Mouse (Mus musculus) mouse trophoblast stem cell (cell line): Measurements from ENCODE around the gene Dpy19l2.
"Not testable (repeated sequence)": the region's sequence is repeated elsewhere in the genome, so short reads cannot be mapped to it uniquely, and the experiment has no call there.

Source experiments
- in situ Hi-C, 2 experiments: fragments of 300-500 bp; cut with MseI, MboI; formaldehyde crosslinking; loops; 2 replicates in 1 of 2; 3 replicates in 1 of 2; pipeline ENCODE4 v1.15.1; 2025

The Dpy19l2 gene

DNA sequence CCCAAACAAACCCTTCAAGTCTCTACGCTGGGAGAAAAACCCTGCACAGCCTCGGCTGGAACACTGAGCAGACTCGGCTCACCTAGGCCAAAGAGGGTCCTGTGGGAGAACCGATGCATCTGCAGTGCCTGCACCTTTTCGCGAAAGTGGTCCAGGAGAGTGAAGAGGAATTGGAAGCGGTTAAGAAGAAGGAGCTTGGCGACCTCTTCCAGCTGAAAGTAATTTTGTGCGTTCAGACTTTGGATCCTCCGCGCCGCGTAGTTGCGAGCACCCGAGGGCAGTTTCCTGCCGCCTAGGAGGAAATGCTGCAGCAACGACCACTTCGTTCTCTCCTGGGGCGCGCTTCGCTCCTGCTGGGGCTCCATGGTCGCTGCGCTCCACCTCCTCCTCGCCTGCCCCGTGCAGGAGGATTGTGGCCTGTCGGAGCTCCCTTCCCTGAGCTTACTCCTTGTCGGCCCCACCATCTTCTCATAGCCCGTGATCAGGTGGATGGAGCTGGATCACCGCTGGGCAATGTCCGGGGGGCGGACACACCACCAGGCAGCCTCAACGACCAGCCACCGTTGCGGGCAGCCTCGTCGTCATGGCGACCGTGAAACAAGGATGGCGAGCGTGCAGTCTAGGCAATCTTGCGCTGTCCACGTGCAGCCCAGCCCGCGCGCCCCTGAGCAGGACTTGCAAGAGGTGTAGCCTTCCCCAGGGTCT is at the start of gene Dpy19l2:
Gene Dpy19l2, minus strand, starts transcription at position 594 of the 705 bp plus-strand sequence.
- in situ Hi-C loops: no loop called here

DNA sequence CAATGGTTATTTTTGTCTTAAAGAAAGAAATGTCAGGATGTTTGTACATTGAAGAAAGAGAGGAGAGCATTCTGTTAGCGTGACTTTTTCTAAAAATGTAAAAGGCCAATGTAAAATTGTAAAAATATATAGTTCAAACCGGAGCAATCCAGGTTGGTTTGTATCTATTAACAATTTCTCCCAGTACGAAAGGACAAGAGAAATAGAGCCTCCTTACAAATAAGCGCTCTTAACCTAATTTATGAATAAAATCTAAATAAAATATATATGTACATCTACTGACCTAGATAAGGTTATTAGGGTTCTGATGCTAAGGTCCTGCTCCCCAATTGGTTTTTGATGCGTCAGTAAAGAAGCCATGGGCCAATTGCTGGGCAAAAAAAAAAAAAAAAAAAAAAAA is 48.9 kb upstream of the Dpy19l2 start:
- in situ Hi-C loops: no loop called here

DNA sequence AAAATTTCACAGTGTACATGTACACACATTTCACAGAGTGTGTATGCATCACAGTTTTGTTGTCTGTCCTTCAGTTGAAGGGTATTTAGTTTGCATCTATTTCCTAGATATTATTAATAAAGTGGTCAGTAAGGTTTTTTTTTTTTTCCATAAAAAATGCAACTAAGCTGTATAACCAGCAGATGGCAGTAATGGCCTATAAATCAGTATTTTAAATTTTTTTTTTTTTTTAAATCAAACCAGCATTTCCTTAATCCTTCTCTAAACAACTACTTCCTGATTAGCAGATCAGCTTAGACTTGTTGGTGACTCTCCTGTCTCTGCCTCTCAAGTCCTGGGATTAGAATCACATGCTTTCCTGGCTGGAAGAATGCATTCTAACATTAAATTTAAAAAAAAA is 5.2 kb upstream of the Dpy19l2 start:
- in situ Hi-C loops: no loop called here

DNA sequence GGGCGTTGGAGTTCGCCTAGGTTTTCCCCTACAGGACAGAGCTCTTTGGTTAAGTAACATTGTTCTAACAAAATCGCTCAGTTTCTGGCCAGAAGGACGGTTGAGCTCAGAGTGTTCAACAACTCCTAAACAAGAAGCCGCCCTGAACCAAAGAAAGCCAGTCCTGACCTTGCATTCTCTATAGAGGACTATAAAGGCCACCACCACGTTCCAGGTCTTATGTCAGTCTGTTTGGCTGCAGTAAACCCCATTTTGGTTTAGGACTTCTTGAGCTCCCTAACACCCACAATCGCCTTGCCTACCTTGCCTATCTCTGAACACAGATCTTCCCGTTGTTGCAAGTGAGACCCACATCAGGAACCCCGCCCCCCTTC is 299 bp upstream of the Dpy19l2 start:
- in situ Hi-C loops: no loop called here

DNA sequence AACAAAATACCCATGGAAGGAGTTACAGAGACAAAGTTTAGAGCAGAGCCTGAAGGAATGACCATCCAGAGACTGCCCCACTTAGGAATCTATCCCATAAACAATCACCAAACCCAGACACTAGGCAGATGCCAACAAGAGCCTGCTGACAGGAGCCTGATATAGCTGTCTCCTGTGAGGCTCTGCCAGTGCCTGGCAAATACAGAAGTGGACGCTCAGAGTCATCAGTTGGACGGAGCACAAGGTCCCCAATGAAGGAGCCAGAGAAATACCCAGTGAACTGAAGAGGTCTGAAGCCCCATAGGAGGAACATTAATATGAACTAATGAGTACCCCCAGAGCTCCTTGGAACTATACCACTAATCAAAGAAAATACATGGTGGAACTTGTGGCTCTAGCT is 58.8 kb downstream of the Dpy19l2 start:
- in situ Hi-C loops: not testable (repeated sequence)

DNA sequence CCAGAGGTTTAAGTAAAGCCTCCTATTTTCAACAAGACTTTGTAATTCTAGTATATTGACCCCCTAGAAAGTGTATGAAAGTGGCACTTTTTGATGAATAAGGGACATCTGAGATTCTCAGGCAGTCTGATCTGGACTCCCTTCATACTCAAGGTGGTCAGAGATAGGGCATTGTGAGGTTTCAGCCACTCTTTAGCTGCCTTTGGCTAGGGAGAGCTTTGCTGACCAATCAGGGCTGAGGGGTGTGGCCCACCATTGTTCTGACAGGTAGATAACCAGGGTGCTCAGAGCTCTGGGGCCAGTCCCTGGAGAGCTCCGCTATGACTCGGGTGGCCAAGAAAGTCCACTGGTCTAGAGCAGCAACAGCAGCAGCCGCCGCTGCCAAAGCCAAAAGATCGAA is 71.2 kb downstream of the Dpy19l2 start, which contains the start of gene Cypt4:
Gene Cypt4, plus strand, starts transcription at position 301 of the 400 bp plus-strand sequence.
- in situ Hi-C loops: no loop called here

DNA sequence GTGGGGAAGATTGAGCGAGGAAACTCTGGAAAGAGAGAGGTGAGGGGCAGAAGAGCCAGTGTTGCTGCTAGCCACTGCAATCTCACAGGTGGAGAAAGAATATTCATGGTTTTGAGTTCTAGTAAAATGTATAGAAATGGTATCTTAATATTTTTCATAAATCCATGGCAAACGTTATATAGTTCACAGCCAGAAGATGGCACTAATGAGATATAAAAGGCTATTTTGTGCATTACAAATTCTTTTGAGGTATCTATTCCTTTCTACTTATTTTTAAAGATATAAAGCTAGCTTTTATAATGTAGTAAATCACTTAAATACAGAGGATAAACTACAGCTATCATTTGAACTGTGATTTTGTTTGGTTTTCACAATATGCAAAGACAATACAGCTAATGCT is 157.9 kb downstream of the Dpy19l2 start:
- in situ Hi-C loops: loop anchor here in 1 of 2 experiments (25.0 kb wide), 1 partner anchor 499 kb away; no protein-coding TSS in a partner anchor

DNA sequence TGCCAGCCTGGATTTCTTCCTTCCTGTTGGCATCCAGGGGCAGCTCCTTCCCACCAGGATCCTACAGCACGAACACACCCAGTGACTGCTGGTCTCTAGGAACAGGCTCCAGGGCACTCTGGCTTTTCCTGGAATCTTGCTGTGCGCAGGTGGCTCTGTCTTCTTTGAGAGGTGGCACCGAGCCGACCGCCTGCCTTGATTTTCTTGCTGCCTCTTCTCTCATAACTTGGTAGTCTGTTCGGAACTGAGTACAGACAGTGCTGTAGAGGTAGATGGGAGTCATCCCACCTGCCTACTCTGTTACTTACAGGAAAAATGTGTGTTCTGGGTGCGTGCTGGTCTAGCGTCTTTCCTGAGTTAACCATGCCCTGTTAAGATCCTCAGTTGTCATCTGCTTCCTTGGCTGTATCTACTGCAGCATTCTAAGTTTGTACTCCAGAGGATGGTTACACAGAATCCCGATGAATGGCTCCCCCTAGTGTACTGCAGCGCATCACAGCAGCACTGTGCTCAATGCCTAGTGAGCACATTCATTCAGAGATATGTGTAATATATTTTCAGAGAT is 179.4 kb downstream of the Dpy19l2 start:
- in situ Hi-C loops: loop anchor here (5.0 to 25.0 kb wide), 3 partner anchors 392 to 929 kb away; no protein-coding TSS in a partner anchor

DNA sequence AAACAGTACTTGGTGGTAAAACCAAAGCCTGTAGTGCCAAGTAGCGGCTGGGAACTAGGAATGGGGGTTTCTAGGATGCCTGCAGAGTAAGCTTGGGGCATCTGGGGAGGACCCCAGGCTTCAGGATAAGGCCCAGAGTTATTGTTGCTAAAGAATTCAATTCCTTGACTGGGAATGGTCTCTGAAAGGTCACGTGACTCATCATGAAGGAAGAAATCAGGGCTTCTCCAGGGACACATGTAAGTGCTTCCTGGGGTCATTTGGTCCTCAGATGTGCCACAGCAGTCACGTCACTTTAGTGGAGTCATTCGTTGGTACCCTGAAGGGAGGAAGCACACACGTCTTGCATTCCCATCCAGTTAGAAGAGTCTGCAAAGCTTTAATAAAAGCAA is 182.0 kb downstream of the Dpy19l2 start:
- in situ Hi-C loops: loop anchor here (10.0 to 25.0 kb wide), 2 partner anchors 389 to 927 kb away; no protein-coding TSS in a partner anchor

DNA sequence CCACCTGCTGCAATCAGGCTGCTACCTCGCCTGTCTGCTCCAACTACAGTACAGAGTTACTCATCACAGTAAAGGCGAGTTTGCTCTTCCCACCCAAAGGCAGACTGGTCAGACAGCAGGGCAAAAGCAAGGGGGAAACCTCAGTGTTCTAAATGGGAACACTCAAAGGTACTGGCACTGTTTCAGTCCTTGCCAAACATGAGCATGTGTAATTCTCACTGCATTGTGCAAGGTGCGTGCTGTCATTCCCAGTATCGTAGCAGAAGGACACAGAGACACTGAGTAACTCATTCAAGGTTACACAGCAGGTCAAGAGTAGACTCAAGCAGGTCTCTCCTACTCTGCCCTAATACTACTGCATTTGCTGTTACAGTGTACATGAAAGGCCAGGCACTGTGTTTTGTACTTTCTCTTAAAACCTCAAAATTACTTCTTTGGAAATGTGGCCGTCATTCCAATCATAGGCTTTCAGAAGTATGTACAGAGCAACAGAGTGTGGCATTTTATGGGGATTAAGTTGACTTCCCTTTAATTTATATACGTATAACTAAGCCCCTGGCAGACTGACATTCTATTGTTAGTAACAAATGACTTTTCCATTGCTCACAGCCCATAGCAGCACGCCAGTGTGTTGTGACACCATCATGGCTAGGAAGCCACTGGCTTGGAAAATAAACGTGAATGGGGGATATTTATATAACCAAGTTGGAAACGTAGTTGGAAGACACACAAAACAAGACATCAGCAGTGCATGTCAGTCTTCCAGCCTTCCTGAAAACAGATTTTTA is 182.6 kb downstream of the Dpy19l2 start:
- in situ Hi-C loops: loop anchor here (10.0 to 25.0 kb wide), 2 partner anchors 389 to 926 kb away; no protein-coding TSS in a partner anchor

DNA sequence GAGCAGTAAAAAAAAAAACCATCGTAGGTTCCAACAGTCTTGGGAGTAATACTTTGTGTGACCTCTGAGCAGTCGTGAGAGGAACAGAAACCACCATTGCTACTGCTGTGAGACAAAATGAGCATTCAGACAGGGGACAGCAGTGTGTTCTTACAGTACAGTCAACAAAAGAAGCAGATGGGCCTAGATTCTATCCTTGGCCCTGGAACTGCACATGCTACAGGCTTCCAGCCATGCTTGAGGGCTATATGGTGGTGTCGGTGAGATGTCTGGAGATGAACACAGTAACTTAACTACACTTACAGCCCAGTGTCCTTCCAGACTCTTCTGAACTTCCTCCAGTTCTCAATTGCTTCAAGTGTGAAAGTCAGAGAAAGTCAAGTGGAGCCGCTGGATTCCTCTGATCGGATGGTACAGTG is 184.0 kb downstream of the Dpy19l2 start:
- in situ Hi-C loops: loop anchor here (10.0 to 25.0 kb wide), 2 partner anchors 387 to 925 kb away; no protein-coding TSS in a partner anchor

DNA sequence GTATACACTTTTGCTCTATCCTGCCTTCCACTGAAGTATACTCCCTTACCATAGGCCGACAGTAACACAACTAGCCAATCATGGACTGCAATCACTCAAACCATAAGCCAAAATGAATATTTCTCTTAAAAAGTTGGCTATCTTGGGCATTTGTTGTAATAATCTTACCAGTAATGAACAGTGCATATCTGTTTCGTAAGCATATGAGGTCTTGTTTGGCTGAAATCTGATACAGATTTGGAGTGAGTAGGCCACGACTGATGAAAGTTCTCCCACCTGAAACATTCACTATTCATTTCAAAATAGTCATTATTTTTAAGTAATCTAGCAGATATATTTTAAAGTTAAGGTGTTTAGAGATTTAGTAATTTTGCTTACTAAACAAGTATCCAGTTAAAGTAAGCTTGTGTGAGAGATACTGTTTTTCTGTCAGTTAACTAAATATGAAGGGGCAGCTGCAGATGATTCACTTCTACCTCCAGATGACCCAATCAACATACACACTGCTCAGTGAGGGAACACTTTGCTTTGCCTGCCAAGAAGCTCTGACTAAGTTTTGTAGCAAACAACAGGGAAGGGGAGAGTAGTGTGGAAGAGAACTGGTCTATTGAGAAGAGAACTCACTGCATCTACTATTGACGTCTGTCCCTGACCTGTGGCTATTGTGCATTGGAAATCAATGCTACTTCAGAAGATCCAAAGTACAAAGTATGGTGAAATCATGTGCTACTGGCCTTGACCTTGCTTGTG is 184.5 kb downstream of the Dpy19l2 start:
- in situ Hi-C loops: loop anchor here (10.0 to 25.0 kb wide), 2 partner anchors 387 to 924 kb away; no protein-coding TSS in a partner anchor

DNA sequence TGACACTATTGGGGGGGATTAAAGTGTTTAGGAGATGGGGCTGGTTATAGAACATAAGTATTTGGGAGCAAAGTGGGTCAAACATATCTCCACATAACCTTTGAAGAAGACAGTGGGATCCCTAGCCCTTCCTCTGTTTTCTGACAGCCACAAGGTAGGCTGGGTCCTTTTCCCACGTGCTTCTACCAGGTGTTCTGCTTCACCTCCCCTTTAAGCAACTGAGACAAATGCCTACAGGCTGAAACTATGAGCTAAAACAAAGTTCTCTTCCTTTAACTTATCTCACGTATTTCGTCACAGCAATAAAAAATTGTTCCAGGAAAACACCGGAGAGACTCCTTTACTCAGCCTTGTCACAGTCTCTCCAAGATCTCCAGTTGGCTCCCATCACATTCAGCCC is 187.2 kb downstream of the Dpy19l2 start:
- in situ Hi-C loops: loop anchor here (25.0 kb wide), 1 partner anchor 922 kb away; no protein-coding TSS in a partner anchor
